Mouse (Mus musculus): ENCODE measurements around the gene Gm8126. TPM values are rescaled to one million over a fixed set of nuclear protein-coding genes. Genes with fewer than 3 reads are reported as not detected.
"Not testable (repeated sequence)": the region's sequence is repeated elsewhere in the genome, so short reads cannot be mapped to it uniquely, and the experiment has no call there.

Gene Gm8126
- not detected in 2 replicates for total RNA-seq (2015)
- total RNA-seq (2017) = not detected in 2 replicates

DNA sequence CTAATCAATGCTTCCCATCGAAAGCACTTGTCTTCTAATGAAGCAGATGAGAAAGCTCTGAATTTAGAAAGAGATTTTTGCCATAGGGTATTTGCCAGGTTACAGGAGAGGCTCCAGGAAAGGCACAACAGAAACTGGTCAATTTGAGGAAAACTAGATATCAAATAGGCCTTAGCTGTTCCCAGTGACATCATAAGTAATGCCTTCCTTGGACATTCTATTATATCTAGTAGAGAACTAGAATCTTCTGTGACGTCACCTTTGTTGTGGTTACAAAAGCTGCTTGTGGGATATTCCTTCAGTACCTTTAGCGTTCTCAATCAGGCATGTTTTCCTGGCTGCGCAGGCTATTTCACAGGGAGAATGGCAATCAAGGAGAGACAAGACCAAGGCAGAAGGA is at the start of gene Gm8126:
Gene Gm8126 (plus strand): TSS at position 301 of the 400 bp plus-strand sequence.
- not testable (repeated sequence) for ATAC-seq (replicated peaks; ENCODE audit: poor library complexity)

DNA sequence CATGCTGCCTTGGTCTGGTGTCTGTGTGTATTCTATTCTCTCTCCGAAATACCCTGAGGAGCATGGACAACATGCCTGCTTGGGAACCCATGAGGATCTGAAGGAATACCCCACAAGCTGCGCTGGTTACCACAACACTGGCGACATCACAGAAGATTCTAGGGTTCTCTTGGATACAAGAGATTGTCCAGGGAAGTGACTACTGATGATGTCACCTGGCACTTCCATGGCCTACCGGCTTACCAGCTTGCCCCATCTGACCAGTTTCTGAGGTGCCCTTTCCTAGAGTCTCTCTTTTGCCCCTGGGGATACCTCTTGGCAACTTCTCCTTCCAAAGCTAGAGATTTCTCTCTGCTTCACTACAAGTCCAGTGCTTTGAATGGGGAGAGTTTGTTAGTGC is 23.2 kb upstream of the Gm8126 start, which contains the start of gene Gm8122:
Gene Gm8122 (minus strand): TSS at position 101 of the 400 bp plus-strand sequence.
- ATAC-seq (replicated peaks; ENCODE audit: poor library complexity) = not testable (repeated sequence)

DNA sequence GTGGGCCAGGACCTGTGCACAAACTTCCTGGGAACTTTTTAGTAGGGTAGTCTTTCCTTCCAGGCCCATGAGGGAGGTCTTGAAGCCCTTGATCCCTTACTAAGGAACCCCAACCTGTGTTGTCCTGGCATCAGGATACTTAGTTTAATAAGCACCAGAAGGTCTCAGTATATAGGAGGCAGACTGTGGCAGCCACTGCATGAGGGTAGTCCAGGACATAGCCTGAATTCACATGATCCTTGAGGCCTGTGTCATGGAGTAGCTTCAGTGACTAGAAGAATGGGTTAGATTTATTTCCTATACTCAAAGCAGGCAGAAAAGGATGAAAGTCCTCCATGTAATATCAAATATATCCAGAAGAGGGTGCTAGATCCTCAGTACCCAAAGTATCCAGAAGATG is 20.7 kb upstream of the Gm8126 start:
- not testable (repeated sequence) for ATAC-seq (replicated peaks; ENCODE audit: poor library complexity)

DNA sequence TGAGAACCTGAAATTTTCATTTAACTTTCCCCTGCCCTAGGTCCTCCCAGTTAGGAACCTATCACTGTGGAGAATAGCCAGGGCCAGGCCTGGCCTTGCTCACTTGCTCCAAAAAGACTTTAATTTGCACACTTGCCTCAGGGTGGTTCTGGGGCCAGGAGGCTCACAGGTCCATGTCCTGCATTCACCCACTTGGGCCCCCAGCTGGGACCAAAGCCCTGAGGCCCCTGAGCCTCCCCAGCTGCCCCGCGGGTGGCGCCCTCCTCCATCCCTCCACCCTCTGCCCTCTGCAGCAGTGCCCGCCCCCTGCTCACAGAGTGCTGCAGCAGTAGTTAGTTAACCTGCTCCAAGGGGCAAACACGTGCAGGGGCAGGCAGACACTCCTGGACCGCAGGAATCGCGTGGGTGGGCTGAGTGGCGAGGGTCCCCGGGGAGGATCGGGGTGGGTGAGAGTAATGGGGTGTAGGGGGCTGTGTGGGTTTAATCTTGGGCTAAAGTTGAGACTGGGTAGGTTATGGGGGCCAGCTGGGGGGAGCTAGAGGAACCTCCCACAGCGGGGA is 8.8 kb upstream of the Gm8126 start:
- ATAC-seq (replicated peaks; ENCODE audit: poor library complexity) = not testable (repeated sequence)

DNA sequence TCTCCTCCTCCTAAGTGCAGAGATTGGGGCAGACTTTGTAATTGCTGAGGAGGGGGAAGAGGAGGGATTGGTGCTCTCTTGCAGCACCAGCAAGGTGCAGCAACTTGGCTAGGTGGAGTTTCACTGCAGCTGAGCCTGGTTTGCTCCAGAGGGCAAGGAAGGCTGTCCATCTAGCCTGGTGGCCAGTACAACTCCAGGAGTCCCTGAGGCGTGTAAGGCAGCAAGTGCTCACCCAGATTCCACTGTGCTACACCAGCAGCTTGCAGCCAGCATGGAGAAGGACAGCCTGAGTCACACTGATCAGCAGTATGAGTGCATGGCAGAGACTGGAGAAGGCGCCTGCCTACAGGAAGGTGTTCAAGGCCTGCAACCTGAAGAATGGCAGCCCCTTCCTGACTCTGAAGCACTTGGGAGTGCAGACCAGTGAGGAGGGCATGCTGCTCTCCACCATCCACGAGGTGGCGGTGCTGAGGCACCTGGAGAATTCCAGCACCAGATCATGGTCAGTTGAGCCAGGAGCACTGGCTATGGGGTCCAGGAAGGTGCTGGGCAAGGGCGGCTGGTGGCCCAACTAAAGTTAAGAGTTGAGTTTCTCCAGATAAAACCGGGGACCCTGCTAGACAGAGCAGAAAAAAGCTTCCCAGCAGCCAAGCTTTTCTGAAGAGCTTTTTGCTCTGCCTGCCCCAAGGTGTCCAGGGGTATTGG is 7.7 kb upstream of the Gm8126 start:
- not testable (repeated sequence) for ATAC-seq (replicated peaks; ENCODE audit: poor library complexity)

DNA sequence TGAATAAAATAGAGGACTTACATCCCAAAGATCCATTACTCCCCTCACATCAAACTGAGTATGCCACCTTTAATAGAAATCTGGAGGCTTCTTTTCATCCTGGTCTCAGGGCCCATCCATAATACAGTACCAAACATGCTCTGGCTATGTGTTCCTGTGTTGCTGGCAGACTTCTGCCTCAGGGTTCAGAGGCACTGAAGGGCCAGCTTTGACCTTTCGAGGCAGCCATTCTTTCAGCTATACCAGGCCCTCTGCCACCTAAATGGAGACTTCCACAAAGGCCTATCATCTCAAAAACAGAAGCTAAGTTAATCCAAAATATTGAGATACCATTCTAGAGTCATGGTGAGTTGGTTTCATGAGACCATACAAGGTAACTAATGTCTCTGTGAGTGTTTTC is 1.9 kb upstream of the Gm8126 start:
- ATAC-seq (replicated peaks; ENCODE audit: poor library complexity) = not testable (repeated sequence)

DNA sequence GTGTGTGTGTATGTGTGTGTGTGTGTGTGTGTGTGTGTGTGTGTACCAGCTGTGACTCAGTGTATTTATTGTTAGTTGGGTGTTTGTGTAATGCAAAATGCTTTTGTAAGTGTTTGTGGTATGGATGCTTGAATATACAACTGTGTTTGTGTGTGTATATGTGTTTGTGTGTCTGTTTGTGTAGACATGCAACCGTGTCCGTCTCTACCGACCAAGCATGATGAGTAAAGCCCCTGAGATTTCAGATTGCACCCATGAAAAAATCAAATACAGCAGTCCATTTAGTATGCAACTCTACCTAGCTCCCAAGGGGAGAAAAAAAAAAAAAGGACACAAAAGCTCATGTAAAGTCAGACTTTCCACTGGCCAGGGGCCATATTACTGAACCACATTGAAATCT is 5.0 kb downstream of the Gm8126 start:
- ATAC-seq (replicated peaks; ENCODE audit: poor library complexity) = not testable (repeated sequence)

DNA sequence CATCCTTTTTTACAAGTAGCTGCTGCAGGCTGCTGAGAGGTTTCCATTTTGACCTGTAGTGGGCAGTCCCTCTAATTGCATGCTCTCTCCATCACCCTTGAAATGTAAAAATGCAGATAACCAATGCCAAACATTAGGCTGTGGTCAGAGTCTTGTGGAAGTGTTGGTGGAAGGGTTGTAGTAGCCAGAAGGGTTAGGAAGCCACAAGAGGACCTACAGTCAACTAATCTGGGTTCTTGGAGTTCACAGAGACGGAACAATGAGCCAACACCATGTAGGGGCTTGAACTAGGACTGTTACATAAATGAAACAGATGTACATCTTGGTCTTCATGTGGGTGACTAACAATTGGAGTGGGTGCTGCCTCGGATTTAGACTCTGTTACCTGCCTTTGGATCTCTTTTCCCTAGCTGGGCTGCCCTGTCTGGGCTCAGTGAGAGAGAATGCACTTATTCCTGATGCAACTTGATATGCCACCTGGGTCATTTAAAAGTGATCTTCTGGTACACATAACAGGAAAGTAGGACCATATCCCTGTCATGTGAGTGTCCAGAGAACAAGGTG is 10.2 kb downstream of the Gm8126 start:
- ATAC-seq (replicated peaks; ENCODE audit: poor library complexity) = not testable (repeated sequence)

DNA sequence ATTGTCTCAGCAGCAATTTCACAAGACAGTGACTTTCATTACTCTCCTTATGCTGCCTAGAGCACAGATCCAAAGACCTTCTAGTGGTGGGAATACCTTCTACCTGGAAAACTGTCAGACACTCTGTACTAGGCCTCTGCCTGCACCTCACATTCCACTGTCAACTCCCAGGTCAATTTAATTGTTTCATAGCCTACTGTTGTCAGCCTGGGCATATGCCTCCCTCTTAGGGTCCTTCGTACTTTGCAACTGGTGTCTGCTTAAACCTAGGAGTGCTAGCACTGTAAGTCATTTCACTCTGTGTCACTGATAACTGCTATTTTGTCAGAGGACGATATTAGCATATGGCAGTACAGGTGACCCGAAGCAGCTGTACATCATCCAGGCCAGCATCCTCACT is 10.8 kb downstream of the Gm8126 start:
- ATAC-seq (replicated peaks; ENCODE audit: poor library complexity) = not testable (repeated sequence)

DNA sequence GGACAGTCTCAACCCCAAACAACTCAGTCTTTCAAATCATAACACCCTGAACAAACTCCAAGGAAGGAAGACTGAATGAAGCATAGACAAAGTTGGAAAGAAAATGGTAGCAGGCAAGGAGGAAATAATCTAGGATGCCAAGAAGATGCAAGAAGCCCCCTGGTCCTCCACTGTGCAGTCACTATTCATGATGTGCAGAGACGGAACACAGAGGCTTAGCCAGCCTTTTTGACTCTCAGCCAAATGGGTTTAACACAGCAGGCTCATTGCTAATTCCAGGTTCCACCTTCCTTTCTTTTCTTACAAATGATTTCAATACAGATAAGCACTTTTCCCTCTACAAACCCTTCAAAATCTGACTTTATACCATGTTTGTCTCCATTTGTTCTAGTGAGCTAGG is 14.7 kb downstream of the Gm8126 start:
- ATAC-seq (replicated peaks; ENCODE audit: poor library complexity) = not testable (repeated sequence)

DNA sequence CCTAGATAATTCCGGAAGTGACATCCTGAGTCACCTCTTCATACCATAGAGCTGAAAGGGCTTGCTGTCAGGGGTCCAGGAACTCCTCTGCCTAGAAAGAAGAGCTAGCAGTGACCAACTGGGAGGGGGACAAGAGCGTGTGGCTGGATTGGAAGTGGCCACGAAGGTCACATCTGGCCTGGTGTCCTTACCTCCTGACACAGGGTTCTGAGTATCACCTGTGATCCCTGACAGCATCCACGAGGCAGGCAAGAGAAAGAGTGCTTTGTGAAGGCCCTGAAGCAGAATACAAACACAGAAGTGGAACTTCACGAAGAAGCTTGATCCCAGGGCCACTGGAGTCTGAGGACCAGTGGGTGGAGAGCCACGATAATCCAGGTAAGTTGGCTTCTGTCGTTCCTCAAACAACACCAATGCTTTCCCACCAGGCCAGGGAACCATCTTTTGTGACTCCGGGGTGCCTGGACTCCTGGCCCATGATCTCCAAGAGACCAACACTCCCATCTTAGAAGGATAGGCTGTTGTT is 16.6 kb downstream of the Gm8126 start, which contains the start of gene Gm9732:
Gene Gm9732 (plus strand): TSS at position 51 of the 526 bp plus-strand sequence.
- ATAC-seq (replicated peaks; ENCODE audit: poor library complexity) = not testable (repeated sequence)

DNA sequence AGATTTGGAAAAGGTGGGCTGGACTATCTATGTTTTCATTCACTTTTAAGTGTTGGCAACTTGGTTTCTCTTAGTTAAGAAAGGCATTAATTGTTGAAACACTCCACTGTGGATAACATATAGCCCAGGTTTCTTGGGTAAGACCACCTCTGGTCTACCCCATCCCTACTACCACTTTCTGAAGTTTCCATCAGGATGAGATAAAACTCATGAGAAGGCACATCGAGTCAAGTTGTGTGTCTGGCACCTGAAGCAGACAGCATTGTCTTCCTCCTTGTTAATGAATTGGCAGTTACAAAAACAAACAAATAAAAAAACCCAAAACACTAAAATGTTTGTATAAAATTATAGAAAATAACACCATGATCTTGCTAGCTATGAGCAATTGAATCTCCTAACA is 17.3 kb downstream of the Gm8126 start:
- not testable (repeated sequence) for ATAC-seq (replicated peaks; ENCODE audit: poor library complexity)

DNA sequence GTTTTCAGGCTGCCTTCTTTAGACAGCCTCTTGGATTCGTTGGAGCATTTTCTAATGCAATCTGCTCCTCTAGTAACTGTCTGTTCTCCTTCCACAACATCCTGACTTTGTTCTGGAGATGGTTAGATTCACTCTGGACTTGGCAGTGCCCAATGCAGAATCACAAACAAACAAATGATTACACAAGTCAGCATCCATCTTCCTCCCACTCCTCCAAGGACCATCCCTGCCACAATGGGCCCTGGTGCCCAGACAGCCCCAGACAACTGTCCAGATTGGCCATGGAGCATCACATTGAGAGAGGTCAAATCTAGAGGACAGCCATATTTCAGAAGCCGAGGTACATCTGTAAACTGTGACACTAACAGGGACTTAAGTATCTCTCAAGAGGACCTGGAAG is 19.0 kb downstream of the Gm8126 start:
- not testable (repeated sequence) for ATAC-seq (replicated peaks; ENCODE audit: poor library complexity)

DNA sequence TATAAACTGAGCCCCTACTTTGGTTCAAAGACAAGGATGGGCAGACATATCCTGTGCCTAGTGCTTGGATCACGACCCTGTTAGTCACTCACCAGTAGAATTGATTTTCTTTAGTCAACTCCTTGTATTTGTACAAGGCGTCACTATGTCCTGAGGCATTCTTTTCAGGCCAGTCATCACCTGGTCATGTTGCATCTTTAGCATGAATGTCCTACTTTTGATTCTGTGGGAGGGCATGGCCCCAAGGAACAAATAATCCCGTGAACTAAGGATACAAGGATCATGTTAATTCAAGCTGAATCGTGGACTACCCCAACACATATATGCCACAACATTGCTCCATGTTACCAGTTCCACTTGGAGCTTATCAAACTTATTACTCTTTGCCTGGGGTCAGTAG is 19.7 kb downstream of the Gm8126 start:
- not testable (repeated sequence) for ATAC-seq (replicated peaks; ENCODE audit: poor library complexity)

DNA sequence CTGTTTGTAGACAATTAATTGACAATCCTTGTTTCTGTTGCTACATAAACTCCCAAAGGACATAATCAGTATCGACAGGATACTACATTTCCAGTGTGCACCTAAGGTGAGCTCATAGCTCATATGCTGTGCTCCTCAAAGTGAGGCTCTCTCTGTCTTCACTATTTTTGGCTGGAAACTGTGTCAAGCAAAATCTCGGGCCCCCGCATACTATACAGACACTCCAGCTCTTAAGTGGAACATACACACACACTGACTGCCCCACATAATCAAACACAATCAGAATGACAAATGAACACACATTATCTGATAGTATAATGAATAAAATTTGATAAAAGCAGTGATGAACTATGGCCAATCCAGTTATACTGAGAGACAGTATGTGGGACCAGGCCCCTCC is 20.2 kb downstream of the Gm8126 start:
- not testable (repeated sequence) for ATAC-seq (replicated peaks; ENCODE audit: poor library complexity)

DNA sequence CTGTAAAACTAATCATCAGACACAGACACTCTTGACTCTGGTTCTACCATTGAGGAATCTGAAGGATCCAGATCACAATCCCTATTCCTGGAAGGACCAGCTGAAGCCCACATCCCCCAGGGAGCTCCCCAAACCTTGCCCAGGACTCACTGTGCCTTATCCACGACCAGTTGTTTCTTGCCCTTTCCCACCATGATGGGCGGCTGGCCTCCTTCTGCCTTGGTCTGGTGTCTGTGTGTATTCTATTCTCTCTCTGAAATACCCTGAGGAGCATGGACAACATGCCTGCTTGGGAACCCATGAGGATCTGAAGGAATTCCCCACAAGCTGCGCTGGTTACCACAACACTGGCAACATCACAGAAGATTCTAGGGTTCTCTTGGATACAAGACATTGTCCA is 35.1 kb downstream of the Gm8126 start, which contains the start of gene Gm8127:
Gene Gm8127 (minus strand): TSS at position 330 of the 400 bp plus-strand sequence.
- not testable (repeated sequence) for ATAC-seq (replicated peaks; ENCODE audit: poor library complexity)

Other genes starting within 250 kb of the Gm8126 start
- gene Gm10376, start 243.0 kb upstream of the Gm8126 start, total RNA-seq (2015) = not detected in 2 replicates
- not detected in 2 replicates for gene Gm10376, start 243.0 kb upstream of the Gm8126 start, total RNA-seq (2017)
- not detected in 2 replicates for gene Gm8094, start 182.0 kb upstream of the Gm8126 start, total RNA-seq (2015)
- not detected in 2 replicates for gene Gm8094, start 182.0 kb upstream of the Gm8126 start, total RNA-seq (2017)
- gene Gm8104, start 158.0 kb upstream of the Gm8126 start, total RNA-seq (2015) = not detected in 2 replicates
- gene Gm8104, start 158.0 kb upstream of the Gm8126 start, total RNA-seq (2017) = not detected in 2 replicates
- not detected in 2 replicates for gene Gm7233, start 78.8 kb upstream of the Gm8126 start, total RNA-seq (2015)
- not detected in 2 replicates for gene Gm7233, start 78.8 kb upstream of the Gm8126 start, total RNA-seq (2017)
- not detected in 2 replicates for gene Gm8122, start 23.3 kb upstream of the Gm8126 start, total RNA-seq (2015)
- gene Gm8122, start 23.3 kb upstream of the Gm8126 start, total RNA-seq (2017) = not detected in 2 replicates
- not detected in 2 replicates for gene Gm9732, start 16.4 kb downstream of the Gm8126 start, total RNA-seq (2015)
- not detected in 2 replicates for gene Gm9732, start 16.4 kb downstream of the Gm8126 start, total RNA-seq (2017)
- gene Gm8127, start 35.2 kb downstream of the Gm8126 start, total RNA-seq (2015) = not detected in 2 replicates
- gene Gm8127, start 35.2 kb downstream of the Gm8126 start, total RNA-seq (2017) = not detected in 2 replicates
- gene 1700001F09Rik, start 89.2 kb downstream of the Gm8126 start, total RNA-seq (2015) = not detected in 2 replicates
- gene 1700001F09Rik, start 89.2 kb downstream of the Gm8126 start, total RNA-seq (2017) = not detected in 2 replicates
- not detected in 2 replicates for gene Gm8138, start 157.7 kb downstream of the Gm8126 start, total RNA-seq (2015)
- gene Gm8138, start 157.7 kb downstream of the Gm8126 start, total RNA-seq (2017) = not detected in 2 replicates

Data from megakaryocyte progenitor cell, adult 5-6 weeks (primary cell).